Mouse (Mus musculus): ENCODE data around the gene Cdrt4. TPM values are rescaled to one million over a fixed set of nuclear protein-coding genes. Genes with fewer than 3 reads are reported as not detected.

Cdrt4 gene
- total RNA-seq, 2 experiments from 2014 or later, result 0.39 TPM; not detected in 1

GRCm38 (mm10) chr11:63029148-63029714 is 78.2 kb downstream of the Cdrt4 start:
- DNase-seq (ENCODE audit: extremely low spot score in 1 of 2, low spot score in 1 of 2), result no peak

DNA sequence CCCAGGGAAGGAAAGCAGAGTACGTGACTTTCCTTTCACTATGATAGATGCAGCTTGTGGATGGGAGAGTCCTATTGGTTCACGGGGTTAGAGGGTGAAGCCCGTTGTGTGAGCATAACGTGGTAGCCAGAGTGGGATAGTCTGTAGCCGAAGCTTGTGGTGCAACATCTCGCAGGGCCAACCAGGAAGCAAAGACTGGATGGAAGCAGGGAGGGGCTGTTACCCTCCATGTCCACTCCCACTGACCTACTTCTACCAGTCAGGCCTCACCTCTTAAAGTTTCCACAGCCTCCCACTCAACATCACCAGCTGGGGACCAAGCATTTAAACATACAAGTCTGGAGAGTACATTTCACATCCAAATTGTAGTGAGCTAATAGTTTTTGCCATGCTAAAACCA is 78.7 kb downstream of the Cdrt4 start:
- DNase-seq (ENCODE audit: extremely low spot score in 1 of 2, low spot score in 1 of 2), result no peak

DNA sequence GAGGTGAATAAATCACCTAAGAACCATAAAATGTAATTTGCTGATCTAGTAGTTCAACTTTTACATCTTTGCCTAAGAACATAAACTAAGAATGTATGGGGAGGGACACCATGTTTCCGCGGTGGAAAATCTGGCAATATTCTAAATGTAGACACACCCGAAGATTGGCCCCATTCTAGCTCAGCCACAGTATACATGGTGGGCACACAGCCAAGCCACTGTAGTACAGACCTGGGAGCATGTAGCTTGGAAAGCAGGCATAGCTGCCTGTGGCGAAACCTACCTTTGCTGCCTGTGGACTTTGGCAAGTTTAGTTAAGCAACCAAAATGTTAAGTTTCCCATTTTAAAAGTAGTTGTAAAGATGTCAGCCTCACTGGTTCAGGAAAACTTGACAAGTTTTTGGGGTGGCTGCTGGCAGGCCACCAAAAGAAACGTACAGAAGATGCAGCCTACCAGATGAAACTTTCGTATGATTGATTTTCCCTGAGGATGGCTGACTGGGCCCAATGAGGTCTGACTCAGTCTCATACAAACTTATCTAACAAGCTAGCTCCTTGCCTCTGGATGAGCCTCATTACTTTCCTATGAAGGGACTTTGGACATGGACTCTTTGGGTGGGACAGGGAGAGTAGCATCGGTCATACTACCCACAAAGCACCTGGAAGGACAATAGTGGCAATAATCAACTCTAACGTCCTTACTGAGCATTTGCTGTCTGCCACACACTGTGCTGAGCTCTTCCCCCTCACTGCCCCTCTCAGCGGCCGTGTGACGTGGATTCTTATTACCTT is 84.6 kb downstream of the Cdrt4 start:
- no peak for DNase-seq (ENCODE audit: extremely low spot score in 1 of 2, low spot score in 1 of 2)

GRCm38 (mm10) chr11:63040002-63040661 is 89.1 kb downstream of the Cdrt4 start:
- DNase-seq (ENCODE audit: extremely low spot score in 1 of 2, low spot score in 1 of 2), result no peak

Other genes starting within 250 kb of the Cdrt4 start
- 10 to 100 TPM; 15.5 to 19.2 TPM for gene Zfp287, start 219.3 kb upstream of the Cdrt4 start, total RNA-seq (2021)
- gene Gm10428, start 198.1 kb upstream of the Cdrt4 start, total RNA-seq (2021), result not detected
- gene Zfp286, start 161.7 kb upstream of the Cdrt4 start, total RNA-seq (2021), result 10 to 100 TPM; 21.9 to 22.8 TPM
- gene Trim16, start 131.0 kb upstream of the Cdrt4 start, total RNA-seq (2021), result 1 to 10 TPM; 2.2 to 2.5 TPM
- 1 to 10 TPM; 1.3 to 1.6 TPM for gene Fbxw10, start 104.1 kb upstream of the Cdrt4 start, total RNA-seq (2021)
- 10 to 100 TPM; 28.9 to 30.2 TPM for gene Tvp23b, start 71.7 kb upstream of the Cdrt4 start, total RNA-seq (2021)
- gene Tekt3, start 110.5 kb downstream of the Cdrt4 start, total RNA-seq (2021), result under 1 TPM in 1 of 2 experiments, not detected in 1; 0.20 TPM
- 10 to 100 TPM; 21.8 to 23.6 TPM for gene Pmp22, start 177.8 kb downstream of the Cdrt4 start, total RNA-seq (2021)

Data from layer of hippocampus, postnatal 25 days (tissue).